Mouse (Mus musculus): ENCODE measurements around the gene 9130409I23Rik. TPM values are rescaled to one million over a fixed set of nuclear protein-coding genes. Genes with fewer than 3 reads are reported as not detected.

The 9130409I23Rik gene
- not detected for polyA plus RNA-seq (2012; fragmentation: generic; extraction: Trizol)

GRCm38 (mm10) chr1:181050937-181051336, at the start of gene 9130409I23Rik:
Gene 9130409I23Rik (plus strand): TSS chr1:181051237.

GRCm38 (mm10) chr1:181020756-181021487, 30.1 kb upstream of the 9130409I23Rik start, which contains the start of gene Ephx1:
Gene Ephx1 (minus strand): TSS chr1:181020904.

Other genes starting within 250 kb of the 9130409I23Rik start
- gene H3f3a, start 237.3 kb upstream of the 9130409I23Rik start, polyA plus RNA-seq (2012; fragmentation: generic; extraction: Trizol) = 100 to 1,000 TPM in 1 of 2 experiments, 10 to 100 TPM in 1; 65.3 to 961 TPM
- 10 to 100 TPM in 1 of 2 experiments, 1 to 10 TPM in 1; 2.3 to 12.3 TPM for gene Sde2, start 200.1 kb upstream of the 9130409I23Rik start, polyA plus RNA-seq (2012; fragmentation: generic; extraction: Trizol)
- gene Lefty2, start 158.1 kb upstream of the 9130409I23Rik start, polyA plus RNA-seq (2012; fragmentation: generic; extraction: Trizol) = not detected
- 100 to 1,000 TPM in 1 of 2 experiments, 10 to 100 TPM in 1; 60.0 to 102 TPM for gene Pycr2, start 146.9 kb upstream of the 9130409I23Rik start, polyA plus RNA-seq (2012; fragmentation: generic; extraction: Trizol)
- gene Lefty1, start 116.2 kb upstream of the 9130409I23Rik start, polyA plus RNA-seq (2012; fragmentation: generic; extraction: Trizol) = under 1 TPM; 0.02 to 0.13 TPM
- 10 to 100 TPM; 21.2 to 65.8 TPM for gene Tmem63a, start 108.9 kb upstream of the 9130409I23Rik start, polyA plus RNA-seq (2012; fragmentation: generic; extraction: Trizol)
- 100 to 1,000 TPM; 246 to 537 TPM for gene Ephx1, start 30.3 kb upstream of the 9130409I23Rik start, polyA plus RNA-seq (2012; fragmentation: generic; extraction: Trizol)
- 1 to 10 TPM; 1.1 to 6.3 TPM for gene Nvl, start 93.0 kb downstream of the 9130409I23Rik start, polyA plus RNA-seq (2012; fragmentation: generic; extraction: Trizol)
- gene Cnih4, start 93.5 kb downstream of the 9130409I23Rik start, polyA plus RNA-seq (2012; fragmentation: generic; extraction: Trizol) = 100 to 1,000 TPM in 1 of 2 experiments, 10 to 100 TPM in 1; 44.8 to 103 TPM
- gene Wdr26, start 160.8 kb downstream of the 9130409I23Rik start, polyA plus RNA-seq (2012; fragmentation: generic; extraction: Trizol) = 10 to 100 TPM in 1 of 2 experiments, 1 to 10 TPM in 1; 7.3 to 20.4 TPM